Mouse (Mus musculus) spleen, postnatal 10 days (tissue): ENCODE data around the gene Slc38a1.
A peak's percentile ranks its signal among the peaks of the same experiment; 100 is the strongest.
"Not testable (repeated sequence)": the region's sequence is repeated elsewhere in the genome, so short reads cannot be mapped to it uniquely, and the experiment has no call there.

ENCODE experiments used
- DNase-seq, 2 experiments: peaks; one replicate each; pipeline ENCODE4 v3.0.0; 2021 to 2022; ENCODE audit warnings: low spot score in 2 of 2

Gene Slc38a1

DNA sequence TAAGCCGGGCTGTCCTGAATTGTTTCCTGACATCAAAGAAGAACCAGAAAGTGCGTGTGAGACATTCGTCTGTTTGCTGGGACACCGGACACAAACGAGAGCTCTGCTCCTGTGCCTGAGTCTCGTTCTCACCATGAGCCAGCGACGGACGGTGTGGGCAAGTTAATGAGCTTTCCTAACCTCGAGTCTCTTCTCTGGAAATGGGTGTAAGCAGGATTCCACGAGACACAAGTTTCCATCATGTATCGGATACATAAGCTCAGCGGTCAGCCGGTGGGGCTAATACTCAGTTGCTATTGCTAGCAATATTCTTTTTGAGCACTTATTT, 15.5 kb upstream of the Slc38a1 start:
- no peak for DNase-seq

- no peak for DNase-seq
Observed at GRCm38 (mm10) chr15:96657576-96658274, 15.0 kb upstream of the Slc38a1 start.

GRCm38 (mm10) chr15:96655514-96655913, 12.8 kb upstream of the Slc38a1 start:
- peak in 1 of 2 experiments; percentile 53 for DNase-seq

GRCm38 (mm10) chr15:96654714-96655113, 12.0 kb upstream of the Slc38a1 start:
- peak; percentile 37 to 67 for DNase-seq

GRCm38 (mm10) chr15:96653011-96653410, 10.3 kb upstream of the Slc38a1 start:
- no peak for DNase-seq

DNA sequence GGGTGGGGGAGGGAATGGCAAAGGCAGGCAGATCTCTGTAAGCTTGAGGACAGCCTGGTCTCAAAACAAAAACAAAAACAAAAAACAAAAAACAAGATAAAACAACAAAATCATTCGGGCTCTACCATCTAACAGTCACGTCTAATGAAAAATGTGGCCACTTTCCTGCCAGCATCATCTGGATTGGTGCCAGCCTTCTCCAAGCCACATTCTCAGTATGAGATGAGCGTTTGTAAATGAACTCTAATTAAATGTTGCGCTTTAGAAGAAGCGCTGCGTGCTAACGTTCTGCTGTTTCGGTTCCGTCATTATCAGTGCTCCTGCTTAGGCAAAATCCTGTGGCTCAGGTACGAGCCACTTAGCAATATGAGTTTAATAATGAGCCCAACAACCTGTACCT, 9.8 kb upstream of the Slc38a1 start:
- no peak for DNase-seq

DNA sequence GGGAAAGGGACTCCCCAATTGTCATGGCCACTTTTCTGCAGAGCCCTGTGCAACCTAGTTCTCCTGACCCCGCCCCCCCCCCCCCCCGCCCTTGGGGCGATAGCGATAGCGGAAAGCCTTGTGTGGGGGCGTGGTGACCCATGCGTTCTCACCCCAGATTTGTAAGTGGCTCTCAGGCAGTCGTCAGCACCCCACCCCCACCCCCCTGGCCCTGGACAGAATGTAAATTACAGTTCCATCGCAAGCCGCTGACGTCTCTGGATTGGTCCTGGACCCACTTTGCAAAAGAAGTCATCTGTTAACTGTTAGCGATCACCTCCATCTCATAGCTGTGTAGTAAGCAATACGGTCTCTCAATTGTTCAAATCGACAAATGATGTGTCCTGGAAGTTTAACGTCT, 4.7 kb upstream of the Slc38a1 start:
- DNase-seq: no peak

DNA sequence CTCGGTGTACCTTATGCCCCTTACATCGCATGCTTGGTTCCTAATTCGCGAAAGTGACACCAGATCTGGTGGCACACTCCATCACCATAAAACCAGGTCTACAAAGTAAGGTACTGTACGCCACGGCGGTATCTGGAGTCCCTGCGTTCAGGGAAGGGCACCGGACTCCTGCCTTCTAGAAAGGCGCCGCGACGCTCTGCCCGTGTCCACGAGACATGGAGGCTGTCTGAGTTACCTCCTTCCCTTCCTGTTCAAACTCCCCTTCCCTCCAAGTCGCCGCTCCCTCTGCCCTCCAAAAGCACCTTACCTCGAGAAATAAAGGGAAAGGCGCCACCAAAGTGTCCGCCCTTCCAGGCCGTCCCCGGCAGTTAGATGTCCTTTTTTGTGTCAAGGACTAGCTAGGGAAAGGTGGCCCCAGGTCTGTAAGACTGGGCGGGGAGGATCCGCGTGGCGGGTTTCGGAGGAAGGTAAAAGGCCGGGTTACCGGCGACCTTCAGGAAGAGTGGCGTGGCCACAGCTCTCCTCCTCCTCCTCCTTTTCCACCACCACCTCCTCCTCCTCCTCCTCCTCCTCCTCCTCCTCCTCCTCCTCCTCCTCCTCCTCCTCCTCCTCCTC, 785 bp downstream of the Slc38a1 start:
- DNase-seq: peak; percentile 58 to 59

DNA sequence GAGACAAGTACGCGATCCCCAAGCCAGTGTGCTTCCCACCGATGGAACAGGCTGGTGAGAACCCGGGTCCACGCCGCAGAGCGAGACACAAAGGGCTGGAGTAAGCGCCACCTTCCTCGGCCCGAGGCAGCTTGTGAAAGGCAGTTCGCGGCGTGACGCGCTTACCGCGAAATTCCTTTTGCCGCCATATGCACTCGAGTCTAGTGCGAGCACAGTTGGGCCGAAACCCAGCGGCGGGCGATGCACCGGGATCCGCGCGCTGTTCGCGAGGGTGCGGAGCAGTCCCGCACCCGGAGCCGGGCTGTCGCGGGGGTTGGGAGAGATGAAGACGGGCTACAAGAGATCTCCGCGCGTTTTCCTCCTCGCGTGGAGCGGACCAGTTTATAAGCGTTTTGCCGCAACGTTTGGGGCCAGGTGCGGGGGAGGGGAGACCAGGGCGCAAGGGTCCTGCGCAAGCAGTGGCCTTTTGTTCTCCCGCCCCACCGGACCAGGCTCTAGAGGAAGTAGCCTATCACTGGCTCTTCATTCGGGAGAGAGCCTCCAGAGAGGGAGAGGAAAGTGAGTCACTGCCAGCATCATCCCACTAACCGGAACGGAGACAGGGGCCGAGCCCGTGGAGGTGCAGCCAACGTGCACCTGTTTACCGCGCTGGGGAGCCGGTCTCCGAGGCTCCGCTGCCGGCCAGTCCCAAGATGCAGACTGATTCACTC, 1.4 kb downstream of the Slc38a1 start:
- DNase-seq: peak; percentile 63 to 67

- peak; percentile 31 to 47 for DNase-seq
Observed at GRCm38 (mm10) chr15:96640291-96640985, 2.3 kb downstream of the Slc38a1 start.

DNA sequence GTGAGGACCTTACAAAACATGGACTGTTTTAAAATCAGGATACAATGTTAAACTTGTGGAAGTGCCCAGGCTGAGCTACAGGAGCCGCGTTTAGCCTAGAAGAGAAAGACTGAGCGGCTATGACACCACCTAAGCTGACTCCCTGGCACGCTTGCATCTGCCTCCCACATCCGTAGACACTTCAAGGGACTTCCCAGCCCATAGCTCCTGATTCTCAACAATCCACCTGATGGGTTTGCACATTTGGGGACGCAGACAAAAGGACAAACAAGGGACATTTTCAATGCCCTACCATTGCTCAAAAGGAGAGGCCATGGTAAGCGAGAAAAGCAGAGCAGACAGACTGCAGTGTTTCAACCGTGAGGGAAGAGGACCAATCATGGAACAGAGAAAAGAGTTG, 3.1 kb downstream of the Slc38a1 start:
- DNase-seq: no peak

DNA sequence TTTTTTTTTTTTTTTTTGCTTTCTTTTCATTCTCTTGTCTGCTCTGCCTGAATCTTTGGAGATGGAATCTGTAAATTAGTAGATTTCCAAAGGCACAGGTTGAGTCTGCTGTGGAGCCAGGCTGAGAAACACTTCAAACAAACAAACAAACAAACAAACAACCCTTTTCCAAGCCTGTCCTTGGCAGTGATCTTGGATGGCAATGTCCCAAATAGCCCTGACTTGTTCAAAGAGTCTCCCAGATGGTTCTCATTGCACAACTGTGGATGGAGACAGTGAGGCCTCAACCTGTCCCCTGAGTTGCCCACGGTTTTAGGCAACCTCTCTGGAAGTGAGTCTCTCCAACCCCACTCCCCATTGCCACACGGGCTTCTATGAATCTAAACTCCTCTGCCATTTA, 4.1 kb downstream of the Slc38a1 start:
- no peak for DNase-seq

- DNase-seq: peak in 1 of 2 experiments; percentile 54
Observed at GRCm38 (mm10) chr15:96638173-96638572, 4.5 kb downstream of the Slc38a1 start.

DNA sequence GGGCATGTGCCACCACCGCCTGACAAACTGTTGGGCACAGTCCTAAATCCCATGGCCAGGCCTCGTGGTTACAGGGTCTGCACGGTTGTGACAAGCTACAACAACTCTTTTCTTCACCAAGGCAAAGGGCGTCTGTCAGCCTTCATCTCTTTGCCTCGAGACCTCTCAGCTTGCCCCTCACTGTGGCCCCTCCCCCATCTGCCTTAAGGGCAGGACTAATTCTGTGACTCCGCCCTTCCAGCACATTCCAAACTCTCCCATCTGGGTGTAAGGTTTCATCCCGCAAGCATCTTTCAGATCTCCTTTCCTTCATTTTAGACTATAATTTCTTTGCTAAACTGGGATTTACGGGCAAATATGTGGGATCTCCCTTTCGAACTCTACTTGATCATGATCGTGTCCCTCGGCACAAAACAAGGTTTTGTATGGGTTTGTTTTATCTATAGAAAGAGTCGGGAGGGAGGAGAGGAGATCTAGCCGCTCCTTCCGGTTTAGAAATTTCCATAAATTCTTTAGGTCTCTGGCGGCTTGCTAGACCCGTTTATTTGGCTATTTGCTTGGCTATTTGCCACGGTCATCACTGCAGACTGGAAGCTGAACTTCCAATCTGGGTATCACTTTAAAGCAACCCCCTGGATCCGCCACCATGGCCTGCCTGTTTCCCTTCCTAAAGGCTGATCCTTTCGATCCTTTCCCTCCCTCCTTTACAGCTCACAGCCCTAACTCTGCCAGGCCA, 7.9 kb downstream of the Slc38a1 start:
- DNase-seq: no peak

- no peak for DNase-seq
Observed at GRCm38 (mm10) chr15:96632201-96632600, 10.5 kb downstream of the Slc38a1 start.

DNA sequence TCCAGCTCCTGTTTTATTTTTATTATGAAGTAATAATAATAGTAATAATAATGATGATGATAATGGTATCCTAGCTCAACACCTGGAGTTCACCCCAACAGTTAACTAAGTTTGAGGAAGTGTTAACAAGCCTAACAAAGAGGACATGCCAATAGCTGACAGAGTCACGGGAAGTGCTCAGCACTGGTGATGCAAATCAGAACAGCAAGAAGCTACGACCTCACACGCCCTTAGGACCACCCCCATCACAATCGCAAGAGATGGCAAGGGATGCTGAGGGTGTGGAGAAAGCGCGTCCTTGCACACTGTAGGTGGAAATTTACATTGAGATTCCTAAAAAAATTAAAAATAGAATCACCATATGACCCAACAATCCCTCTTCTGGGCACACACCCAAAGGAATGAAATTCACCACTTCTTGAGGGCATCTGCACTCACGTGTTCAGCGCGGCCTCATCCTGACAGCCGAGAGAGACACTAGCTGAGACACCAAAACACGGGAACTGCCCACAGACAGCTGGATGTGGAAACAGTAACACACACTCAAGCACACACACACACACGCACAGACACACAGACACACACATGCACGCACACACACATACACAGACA, 11.5 kb downstream of the Slc38a1 start:
- DNase-seq: no peak

DNA sequence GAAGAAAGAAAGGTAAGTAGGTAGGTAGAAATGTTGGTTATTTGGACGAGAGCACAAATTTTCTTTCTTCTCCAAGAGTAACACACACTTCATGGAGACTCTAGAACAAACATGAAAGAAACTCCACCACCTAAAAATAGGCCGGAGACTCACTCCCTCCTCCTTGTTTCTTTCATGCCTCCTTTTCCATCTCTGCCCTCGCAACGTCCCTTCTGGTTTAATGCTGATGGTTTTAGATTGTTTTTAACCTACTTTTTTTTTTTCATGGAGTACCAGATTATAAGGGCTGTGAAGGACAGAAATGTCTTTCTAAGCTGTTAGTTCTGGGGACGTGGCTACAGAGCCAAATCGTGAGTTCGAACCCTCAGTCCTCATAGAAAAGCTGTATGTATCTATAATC, 14.5 kb downstream of the Slc38a1 start:
- DNase-seq: no peak

DNA sequence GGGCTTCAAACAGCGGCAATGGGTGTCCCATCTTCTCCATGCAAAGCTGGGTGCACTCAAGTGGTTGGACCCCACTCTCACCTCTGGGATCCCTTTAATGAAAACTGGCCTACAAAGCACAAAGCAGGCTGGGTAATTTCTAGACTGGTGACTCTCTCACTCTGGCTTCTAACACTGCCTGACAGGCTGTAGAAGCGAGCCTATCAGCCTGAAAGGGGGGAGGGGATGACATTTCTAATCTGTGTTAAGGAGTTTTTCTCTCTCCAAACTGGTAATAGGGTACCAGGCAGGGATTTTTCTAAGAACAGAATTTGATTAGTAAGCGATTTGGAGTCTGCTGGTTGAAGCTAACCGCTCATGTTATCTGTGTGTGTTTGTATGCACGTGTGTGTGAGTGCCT, 15.8 kb downstream of the Slc38a1 start:
- DNase-seq: no peak

- not testable (repeated sequence) for DNase-seq
Observed at GRCm38 (mm10) chr15:96625012-96625411, 17.7 kb downstream of the Slc38a1 start.

- DNase-seq: no peak
Observed at GRCm38 (mm10) chr15:96622376-96622775, 20.3 kb downstream of the Slc38a1 start.

GRCm38 (mm10) chr15:96621686-96622085, 21.0 kb downstream of the Slc38a1 start:
- DNase-seq: no peak
